Mouse (Mus musculus) left cerebral cortex, adult 8-10 months (tissue): ENCODE data around the gene Slc25a17. TPM values are rescaled to one million over a fixed set of nuclear protein-coding genes. Genes with fewer than 3 reads are reported as not detected.

Source experiments
- DNase-seq, 2 experiments: peaks; one replicate each; pipeline ENCODE4 v3.0.0; 2022; ENCODE audit warnings: low spot score in 2 of 2
- total RNA-seq, 4 experiments: library from RNA; stranded (reverse); gene quantifications; 2 replicates each; pipeline ENCODE4 v1.2.4; 2022

Slc25a17 gene
- total RNA-seq, 4 experiments from 2014 or later, result 41.6 to 50.4 (median 43.6) TPM

GRCm38 (mm10) chr15:81302151-81302808 is 58.3 kb downstream of the Slc25a17 start:
- DNase-seq, result no peak

DNA sequence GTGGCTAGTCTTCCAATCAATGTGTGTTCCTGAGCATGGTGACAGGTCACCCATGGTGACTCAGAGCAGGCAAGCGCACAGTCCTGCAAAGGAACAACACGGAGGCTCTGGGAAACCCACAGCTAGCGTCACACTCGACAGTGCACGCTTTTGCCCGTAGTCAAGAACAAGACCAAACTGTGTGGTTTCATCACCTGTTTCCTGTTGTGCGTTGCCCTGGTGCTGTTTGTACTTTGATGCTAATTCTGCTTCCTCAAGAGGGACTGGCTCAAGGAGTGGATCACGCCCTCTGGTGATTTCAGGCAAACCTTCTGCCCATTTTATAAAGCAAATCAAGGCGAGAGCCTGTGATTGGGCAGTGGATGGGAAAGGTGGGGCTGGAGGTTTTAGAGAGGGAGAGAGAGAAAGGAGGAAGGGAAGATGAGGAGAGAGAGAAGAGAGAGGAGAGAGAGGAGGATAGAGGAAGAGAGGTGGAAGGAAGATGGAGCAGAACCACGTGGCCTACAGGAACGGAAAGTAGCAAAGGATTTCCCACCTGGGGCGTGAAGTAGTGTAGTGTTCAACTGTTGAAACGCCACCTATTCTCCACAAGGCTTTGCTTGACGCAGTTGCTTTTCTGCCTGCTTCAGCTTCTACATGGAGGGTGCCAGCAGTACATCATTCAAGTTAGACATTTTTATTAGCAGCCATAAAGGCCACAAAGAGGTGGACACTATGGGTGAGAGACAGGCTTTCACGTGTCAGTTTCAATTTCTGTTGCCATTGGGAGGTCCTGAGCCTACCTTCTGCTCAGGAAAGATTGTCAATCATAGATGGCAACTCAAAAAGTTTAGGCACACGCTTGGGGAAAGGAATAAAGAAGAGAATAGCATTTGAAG is 59.2 kb downstream of the Slc25a17 start:
- DNase-seq, result no peak

GRCm38 (mm10) chr15:81300520-81301069 is 60.0 kb downstream of the Slc25a17 start:
- DNase-seq, result peak in 1 of 2 experiments; percentile 31

DNA sequence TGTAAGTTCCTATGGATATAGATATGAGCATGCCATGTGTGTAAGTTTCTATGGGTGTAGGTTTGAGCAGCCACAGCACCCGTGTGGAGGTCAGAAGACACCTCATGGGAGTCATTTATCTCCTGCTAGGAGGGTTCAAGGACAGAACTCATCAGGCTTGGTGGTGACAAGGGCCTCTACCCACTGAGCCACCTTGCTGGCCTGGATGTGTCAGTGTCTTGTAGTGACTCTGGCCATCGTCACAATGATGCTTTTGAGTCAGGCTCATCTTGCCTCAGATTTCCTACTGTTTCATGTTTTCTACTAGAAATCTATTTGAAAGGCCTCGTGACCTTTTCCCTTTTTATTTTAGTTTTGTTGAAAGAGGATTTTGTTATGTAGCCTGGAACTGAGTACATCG is 61.1 kb downstream of the Slc25a17 start:
- DNase-seq, result no peak

GRCm38 (mm10) chr15:81298213-81298612 is 62.4 kb downstream of the Slc25a17 start:
- DNase-seq, result no peak

DNA sequence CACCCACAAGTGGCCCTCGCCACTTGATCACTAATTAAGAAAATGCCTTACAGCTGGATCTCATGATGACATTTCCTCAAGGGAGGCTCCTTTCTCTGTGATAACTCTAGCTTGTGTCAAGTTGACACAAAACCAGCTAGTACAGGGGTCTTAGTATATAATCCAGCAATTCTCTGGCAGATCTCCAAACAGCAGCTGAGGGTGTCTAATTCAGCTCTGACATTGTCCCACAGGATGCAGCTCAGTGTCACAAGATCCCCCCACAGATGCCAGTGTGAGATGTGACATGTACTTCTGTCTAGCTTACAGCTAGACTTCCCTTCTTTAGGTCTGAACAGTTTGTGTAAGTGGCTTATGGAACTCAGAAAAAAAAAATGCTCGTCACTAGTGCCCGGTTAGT is 63.1 kb downstream of the Slc25a17 start:
- no peak for DNase-seq

DNA sequence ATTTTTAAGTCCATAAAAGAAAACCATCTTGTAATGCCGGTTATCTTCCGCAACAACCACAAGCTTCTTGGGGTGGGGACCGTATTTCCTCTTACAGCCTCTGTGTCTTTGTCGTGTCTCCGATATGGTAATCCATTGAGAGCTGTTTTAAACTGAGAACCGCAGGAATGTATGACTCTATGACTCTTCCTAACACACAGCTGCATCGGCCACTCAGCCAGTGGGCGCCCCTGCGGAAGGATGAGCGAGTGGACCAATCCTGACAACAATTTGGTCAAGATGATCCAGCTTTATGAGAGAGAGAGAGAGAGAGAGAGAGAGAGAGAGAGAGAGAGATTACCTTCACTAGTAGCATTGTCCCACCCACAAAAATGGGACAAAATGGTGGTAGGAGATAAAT is 65.7 kb downstream of the Slc25a17 start:
- no peak for DNase-seq

DNA sequence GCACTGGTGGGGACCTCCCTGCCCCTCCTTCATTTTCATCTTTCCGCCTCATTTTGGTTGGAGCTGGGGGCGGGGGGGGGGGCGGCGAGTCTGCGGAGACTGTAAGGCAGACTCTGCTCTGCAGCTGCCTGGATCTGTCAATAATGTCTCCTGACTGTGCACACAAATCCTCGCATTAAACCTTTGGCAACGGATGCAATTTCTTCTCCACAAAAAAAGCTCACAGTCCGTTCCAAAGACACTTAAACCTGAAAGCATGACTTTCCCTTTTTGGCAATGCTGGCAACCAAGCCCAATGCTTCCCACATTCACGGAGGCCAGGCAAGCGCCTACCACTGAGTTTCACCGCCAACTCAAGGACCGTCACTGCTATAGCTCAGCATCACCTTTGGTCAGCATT is 66.2 kb downstream of the Slc25a17 start:
- peak in 1 of 2 experiments; percentile 43 for DNase-seq

- peak in 1 of 2 experiments; percentile 32 for DNase-seq
Observed at GRCm38 (mm10) chr15:81290747-81291146, 69.9 kb downstream of the Slc25a17 start.

DNA sequence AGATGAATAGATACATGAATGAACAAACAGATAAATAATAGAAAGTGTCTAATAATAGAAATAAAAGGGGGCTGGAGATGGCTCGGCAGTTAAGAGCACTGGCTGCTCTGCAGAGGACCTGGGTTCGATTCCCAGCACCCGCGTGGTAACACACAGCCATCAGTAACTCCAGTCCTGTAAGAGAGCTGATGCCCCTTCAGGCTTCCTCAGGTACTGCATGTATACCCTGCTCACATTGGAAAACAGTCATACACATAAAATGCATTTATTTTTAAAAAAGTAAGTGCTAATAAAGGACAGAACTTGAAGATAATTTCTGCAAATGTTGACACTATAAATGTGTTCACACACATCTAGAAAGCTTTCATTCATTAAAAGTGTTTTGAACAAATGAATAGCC is 70.4 kb downstream of the Slc25a17 start:
- DNase-seq, result no peak

GRCm38 (mm10) chr15:81284121-81284734 is 76.4 kb downstream of the Slc25a17 start:
- no peak for DNase-seq

- DNase-seq, result no peak
Observed at GRCm38 (mm10) chr15:81278699-81279098, 81.9 kb downstream of the Slc25a17 start.

- no peak for DNase-seq
Observed at GRCm38 (mm10) chr15:81277928-81278327, 82.7 kb downstream of the Slc25a17 start.

DNA sequence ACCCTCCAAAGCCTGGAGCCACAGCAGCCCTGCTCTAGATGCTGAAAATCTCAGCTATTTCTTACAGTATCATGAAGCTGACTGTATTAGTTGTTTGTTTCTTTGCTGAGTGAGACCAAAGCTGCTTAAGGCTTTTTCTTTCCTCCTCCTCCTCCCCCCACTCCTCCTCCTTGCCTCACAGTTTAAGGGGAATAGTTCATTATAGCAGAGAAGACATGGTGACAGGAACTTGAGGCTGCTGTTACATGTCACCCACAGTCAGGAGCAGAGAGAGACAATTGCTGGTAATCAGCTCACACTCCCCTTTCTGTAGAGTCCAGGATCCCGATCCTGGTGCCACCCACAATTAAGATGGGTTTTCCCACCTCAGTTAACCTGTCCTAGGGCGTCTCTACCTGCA is 87.3 kb downstream of the Slc25a17 start:
- DNase-seq, result no peak

GRCm38 (mm10) chr15:81272305-81273053 is 88.1 kb downstream of the Slc25a17 start:
- peak in 1 of 2 experiments; percentile 67 for DNase-seq

Other genes starting within 250 kb of the Slc25a17 start
- 10 to 100 TPM; 64.2 to 70.5 (median 64.9) TPM for gene Mrtfa, start 170.1 kb downstream of the Slc25a17 start, total RNA-seq
- 10 to 100 TPM; 23.9 to 29.4 (median 27.6) TPM for gene Mchr1, start 125.3 kb downstream of the Slc25a17 start, total RNA-seq
- 100 to 1,000 TPM; 153 to 174 (median 172) TPM for gene St13, start 39.3 kb upstream of the Slc25a17 start, total RNA-seq
- 10 to 100 TPM; 13.3 to 16.9 (median 14.7) TPM for gene Xpnpep3, start 39.3 kb upstream of the Slc25a17 start, total RNA-seq
- not detected for gene Dnajb7, start 47.5 kb upstream of the Slc25a17 start, total RNA-seq
- gene Rbx1, start 105.5 kb upstream of the Slc25a17 start, total RNA-seq, result 100 to 1,000 TPM; 125 to 142 (median 132) TPM
- 10 to 100 TPM; 59.1 to 78.3 (median 67.4) TPM for gene Ep300, start 224.5 kb upstream of the Slc25a17 start, total RNA-seq